Mouse (Mus musculus) heart, adult 2 months (tissue): ENCODE data around the gene Zfp618. TPM values are rescaled to one million over a fixed set of nuclear protein-coding genes. Genes with fewer than 3 reads are reported as not detected.

Source experiments
- DNase-seq, 2 experiments: peaks; one replicate each; pipeline ENCODE4 v3.0.0; 2021
- H3K27ac ChIP-seq: fragments of 200-600 bp; 2 replicates; pipeline ENCODE4 v1.8.1; 2022
- H3K27me3 ChIP-seq: fragments of 200-500 bp; 2 replicates; pipeline ENCODE4 v1.6.1; 2012; ENCODE audit warnings: mild to moderate bottlenecking, low read length, inconsistent platforms, mixed read lengths; ENCODE audit not compliant: control insufficient read depth, insufficient read depth
- H3K36me3 ChIP-seq: fragments of 200-500 bp; 2 replicates; pipeline ENCODE4 v1.6.1; 2012; ENCODE audit warnings: low read length, inconsistent platforms; ENCODE audit not compliant: control insufficient read depth, insufficient read depth
- H3K4me1 ChIP-seq: fragments of 200-500 bp; 2 replicates; pipeline ENCODE4 v1.6.1; 2011; ENCODE audit warnings: low read length; ENCODE audit not compliant: control insufficient read depth, insufficient read depth
- H3K4me3 ChIP-seq: fragments of 200-600 bp; 2 replicates; pipeline ENCODE4 v1.8.1; 2022
- H3K79me2 ChIP-seq: fragments of 200-500 bp; replicated peaks from 2 replicates; pipeline ENCODE4 v1.6.1; 2012; ENCODE audit warnings: mild to moderate bottlenecking, inconsistent platforms, low read length, moderate library complexity, mixed read lengths; ENCODE audit not compliant: control insufficient read depth, insufficient read depth
- H3K9ac ChIP-seq: fragments of 200-500 bp; 2 replicates; pipeline ENCODE4 v1.6.1; 2012; ENCODE audit warnings: low read depth, mild to moderate bottlenecking, control low read depth, inconsistent platforms, low read length, mixed read lengths
- CTCF ChIP-seq: fragments of 200-600 bp; IDR thresholded peaks from 2 replicates; pipeline ENCODE4 v1.8.1; 2022; ENCODE audit warnings: antibody characterized with exemption, mild to moderate bottlenecking, moderate library complexity
- EP300 ChIP-seq: fragments of 200-500 bp; IDR thresholded peaks from 2 replicates; pipeline ENCODE4 v1.6.1; 2011; ENCODE audit warnings: low read depth, low read length, control low read depth; ENCODE audit not compliant: insufficient read depth
- POLR2A ChIP-seq: fragments of 200-500 bp; IDR thresholded peaks from 2 replicates; pipeline ENCODE4 v1.6.1; 2011; ENCODE audit warnings: mild to moderate bottlenecking, low read depth, low read length, control low read depth; ENCODE audit not compliant: insufficient read depth
- WGBS: fragments of 180-500 bp; shearing (Covaris S2); methylation state at CpG from one replicate; pipeline ENCODE4 v1.1.7; 2018; 5-methylcytosine and 5-hydroxymethylcytosine counted together
- intact Hi-C: fragments of 180-260 bp; cut with DNase I; formaldehyde crosslinking; loops from one replicate; pipeline ENCODE4 v1.15.1; 2025
- polyA plus RNA-seq: library from polyadenylated mRNA; depleted of rRNA; stranded (reverse); fragments of >200 nt; gene quantifications from 2 replicates; pipeline ENCODE4 v1.2.3, GENCODE M21; 2012
- total RNA-seq, 2 experiments: library from RNA; stranded (reverse); gene quantifications; 2 replicates each; pipeline ENCODE4 v1.2.3; 2021

The Zfp618 gene
- total and polyA plus RNA-seq, 3 experiments, result 0.25 to 2.2 (median 0.37) TPM

DNA sequence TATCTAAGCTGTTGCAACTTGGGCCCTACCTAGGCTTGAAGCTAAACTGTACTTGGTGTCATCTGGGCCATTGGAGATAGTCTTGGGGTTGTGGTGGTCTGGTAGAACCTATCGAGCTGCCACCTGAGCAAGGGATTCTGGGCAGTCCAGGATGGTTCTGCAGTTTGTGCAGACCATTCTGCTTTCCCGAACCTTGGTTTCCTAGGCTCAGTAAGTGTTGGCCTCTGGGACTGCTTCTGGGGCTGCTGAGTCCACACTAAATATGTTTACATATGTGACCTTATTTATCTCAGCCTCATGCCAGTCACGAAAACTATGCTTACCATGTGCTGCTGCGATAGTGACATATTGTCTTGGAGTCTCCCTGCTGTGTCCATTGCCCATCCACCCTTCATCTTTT is 93.3 kb downstream of the Zfp618 start:
- no peaks in the 10 kb centered on the region for H3K79me2 ChIP-seq
- H3K27ac ChIP-seq, result no peak overlapping the region
- TF ChIP-seq CTCF (no peak), EP300 (no peak), POLR2A (no peak)

DNA sequence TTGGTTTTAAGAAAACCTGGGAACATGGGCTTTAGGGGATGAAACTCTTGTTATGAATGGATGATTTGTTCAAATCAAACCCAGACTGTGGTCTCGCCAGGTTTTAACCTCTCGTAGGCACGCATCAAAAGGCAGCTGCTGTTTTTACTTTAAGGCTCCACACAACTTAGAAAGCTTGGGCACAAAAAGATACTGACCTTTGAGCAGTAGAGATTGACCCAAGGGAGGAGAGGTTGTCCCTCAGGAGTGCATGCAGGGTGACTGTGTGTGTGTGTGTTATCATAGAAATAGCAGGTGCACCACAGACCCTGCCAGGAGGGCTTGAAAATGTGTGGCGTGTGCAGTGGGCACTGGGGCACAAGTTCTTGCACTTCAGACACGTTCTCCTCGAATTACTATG is 95.0 kb downstream of the Zfp618 start:
- DNase-seq, result peak in 1 of 2 experiments; percentile 7

More for the DNA sequence above, 93.3 kb downstream of the Zfp618 start:
- WGBS, result 94% methylated on average over 4 of the region's 4 CpGs
- Histone ChIP-seq H3K36me3 (no peaks in the 10 kb centered on the region), H3K4me3 (no peak overlapping the region), H3K9ac (no peak overlapping the region), H3K27me3 (no peaks in the 10 kb centered on the region), H3K4me1 (no peaks in the 10 kb centered on the region)
- intact Hi-C loops, result no loop called here
- DNase-seq, result peak in 1 of 2 experiments; percentile 8

DNA sequence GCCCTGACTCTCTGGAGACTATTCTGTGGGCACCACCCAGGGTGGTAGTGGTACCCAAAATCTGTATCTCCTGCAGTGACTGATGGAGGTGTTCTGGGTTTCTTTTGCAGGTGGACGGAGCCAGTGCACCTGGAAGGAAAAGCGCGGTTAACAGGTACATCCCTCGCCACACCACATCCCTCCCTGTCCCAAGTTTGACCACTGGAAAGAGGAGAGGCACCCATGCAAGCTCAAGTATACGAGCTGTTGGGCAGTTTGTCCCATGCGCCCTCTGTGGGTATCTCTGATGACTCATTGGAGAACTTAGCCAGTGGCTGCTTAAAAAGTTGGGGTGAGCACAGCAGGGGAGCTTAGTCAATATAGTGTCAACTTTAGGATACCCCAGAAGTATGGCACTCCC is 96.0 kb downstream of the Zfp618 start:
- H3K27ac ChIP-seq, result no peak overlapping the region
- no peak overlapping the region for H3K9ac ChIP-seq
- H3K36me3 ChIP-seq, result no peaks in the 10 kb centered on the region
- TF ChIP-seq CTCF (no peak), POLR2A (no peak), EP300 (no peak)
- no peak for DNase-seq
- no peak overlapping the region for H3K4me3 ChIP-seq
- H3K27me3 ChIP-seq, result no peaks in the 10 kb centered on the region
- no peaks in the 10 kb centered on the region for H3K79me2 ChIP-seq
- no peaks in the 10 kb centered on the region for H3K4me1 ChIP-seq
- intact Hi-C loops, result no loop called here
- 96% methylated on average over 6 of the region's 6 CpGs for WGBS

More for the DNA sequence above, 95.0 kb downstream of the Zfp618 start:
- Histone ChIP-seq H3K79me2 (no peaks in the 10 kb centered on the region), H3K27me3 (no peaks in the 10 kb centered on the region), H3K9ac (no peak overlapping the region), H3K4me3 (no peak overlapping the region), H3K4me1 (no peaks in the 10 kb centered on the region), H3K27ac (no peak overlapping the region), H3K36me3 (no peaks in the 10 kb centered on the region)
- intact Hi-C loops, result no loop called here
- TF ChIP-seq CTCF, result no peak
- 75% methylated on average over 6 of the region's 6 CpGs for WGBS

DNA sequence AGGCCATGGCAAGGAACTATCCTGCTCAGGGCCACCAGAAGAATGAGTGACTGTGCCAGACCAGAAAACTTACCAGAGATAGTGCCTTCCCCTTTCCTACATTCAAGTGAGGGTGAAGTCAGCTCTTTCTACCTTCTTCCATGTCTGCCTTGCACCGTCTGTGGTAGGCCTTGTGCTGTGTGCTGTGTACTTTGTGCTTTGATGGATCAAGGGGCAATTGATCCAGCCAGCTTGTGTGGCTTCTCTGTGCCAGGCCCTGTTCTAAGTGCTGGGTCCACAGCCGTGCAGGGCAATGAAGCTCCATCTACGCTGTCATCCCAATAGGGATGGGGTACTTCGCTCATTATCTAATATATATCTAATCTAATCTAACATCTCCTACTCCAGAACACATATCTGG is 98.0 kb downstream of the Zfp618 start:
- H3K4me1 ChIP-seq, result no peaks in the 10 kb centered on the region

DNA sequence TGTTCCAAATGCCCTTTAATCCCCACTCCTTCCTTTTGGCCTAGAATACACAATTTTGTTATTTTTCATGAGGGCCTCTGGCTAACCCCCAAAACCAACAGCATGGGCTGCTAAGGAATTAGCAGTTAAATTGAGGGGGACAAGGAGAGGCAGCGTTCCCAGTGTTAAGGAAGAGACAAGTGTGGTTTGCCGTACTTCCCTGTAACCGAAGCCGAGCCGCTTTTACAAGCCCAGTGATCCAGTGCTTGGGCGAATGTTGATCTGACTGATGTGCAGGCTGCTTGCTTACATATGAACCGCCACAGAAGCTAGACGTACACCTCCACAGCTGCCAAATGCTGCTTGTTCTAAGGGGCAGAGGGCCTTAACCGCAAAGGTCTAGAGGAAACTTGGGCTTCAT is 99.5 kb downstream of the Zfp618 start:
- no peak overlapping the region for H3K27ac ChIP-seq
- H3K4me3 ChIP-seq, result no peak overlapping the region
- no peak for DNase-seq
- H3K27me3 ChIP-seq, result no peaks in the 10 kb centered on the region
- H3K9ac ChIP-seq, result no peak overlapping the region
- WGBS, result 87% methylated on average over 9 of the region's 9 CpGs
- no peaks in the 10 kb centered on the region for H3K79me2 ChIP-seq
- no peaks in the 10 kb centered on the region for H3K36me3 ChIP-seq
- no peaks in the 10 kb centered on the region for H3K4me1 ChIP-seq
- intact Hi-C loops, result no loop called here
- TF ChIP-seq CTCF, result no peak
- TF ChIP-seq EP300, result no peak
- no peak for TF ChIP-seq POLR2A

More for the DNA sequence above, 98.0 kb downstream of the Zfp618 start:
- TF ChIP-seq CTCF (no peak), POLR2A (no peak), EP300 (no peak)
- no peak overlapping the region for H3K9ac ChIP-seq
- H3K27me3 ChIP-seq, result no peaks in the 10 kb centered on the region
- DNase-seq, result no peak
- no peak overlapping the region for H3K4me3 ChIP-seq
- 97% methylated on average over 4 of the region's 4 CpGs for WGBS
- no peaks in the 10 kb centered on the region for H3K79me2 ChIP-seq
- no peak overlapping the region for H3K27ac ChIP-seq
- H3K36me3 ChIP-seq, result no peaks in the 10 kb centered on the region
- intact Hi-C loops, result no loop called here

DNA sequence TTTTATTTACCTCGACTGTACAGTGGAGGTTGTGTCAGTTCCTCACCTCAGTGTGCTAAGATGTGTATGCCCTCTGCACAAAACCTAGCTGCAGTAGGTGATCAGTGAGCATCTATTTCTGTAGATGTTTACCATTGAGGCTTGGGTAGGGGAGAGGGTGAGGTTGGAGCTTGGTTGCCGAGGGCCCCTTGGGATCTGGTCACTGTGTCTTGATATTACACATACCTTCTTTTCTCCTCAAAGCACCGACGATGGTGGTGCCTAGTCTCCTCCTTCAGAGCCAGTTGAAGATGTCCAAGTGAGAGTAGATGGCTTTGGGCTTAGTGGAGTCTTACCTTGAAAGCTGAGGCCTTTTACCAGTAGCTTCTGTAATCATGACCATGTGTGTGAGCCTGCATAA is 101.4 kb downstream of the Zfp618 start:
- Histone ChIP-seq H3K27ac (no peak overlapping the region), H3K4me3 (no peak overlapping the region), H3K79me2 (no peaks in the 10 kb centered on the region), H3K9ac (no peak overlapping the region), H3K4me1 (no peaks in the 10 kb centered on the region), H3K27me3 (no peaks in the 10 kb centered on the region), H3K36me3 (no peaks in the 10 kb centered on the region)
- DNase-seq, result peak in 1 of 2 experiments; percentile 4
- intact Hi-C loops, result no loop called here
- no peak for TF ChIP-seq CTCF
- TF ChIP-seq POLR2A, result no peak
- no peak for TF ChIP-seq EP300
- 90% methylated on average over 4 of the region's 4 CpGs for WGBS

DNA sequence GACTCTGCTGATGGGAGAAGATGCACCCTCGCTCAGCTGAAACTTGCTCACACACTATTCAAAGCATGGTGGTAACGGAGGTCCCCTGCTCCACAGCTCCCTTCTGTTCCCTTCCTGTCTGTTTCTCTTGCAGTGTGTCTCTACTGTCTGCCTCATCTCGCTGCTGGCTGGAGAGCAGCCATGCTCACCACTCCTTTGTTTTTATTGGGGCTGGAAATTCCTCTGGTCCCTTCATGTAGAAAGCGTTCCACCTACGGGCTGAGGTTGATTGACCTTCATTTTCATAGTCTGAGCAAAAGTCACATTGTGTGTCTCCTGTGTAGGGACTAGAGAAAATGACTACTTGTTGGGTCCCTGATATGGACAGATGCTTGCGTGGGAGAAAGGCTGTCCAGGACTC is 102.4 kb downstream of the Zfp618 start:
- Histone ChIP-seq H3K27me3 (no peaks in the 10 kb centered on the region), H3K4me1 (no peaks in the 10 kb centered on the region), H3K79me2 (no peaks in the 10 kb centered on the region), H3K4me3 (no peak overlapping the region), H3K9ac (no peak overlapping the region), H3K36me3 (no peaks in the 10 kb centered on the region), H3K27ac (no peak overlapping the region)
- WGBS, result 64% methylated on average over 6 of the region's 6 CpGs
- DNase-seq, result peak in 1 of 2 experiments; percentile 7
- TF ChIP-seq EP300, result no peak
- TF ChIP-seq CTCF, result no peak
- no peak for TF ChIP-seq POLR2A
- intact Hi-C loops, result no loop called here
